Mouse (Mus musculus): ENCODE data around the gene Olfr692.
A peak's percentile ranks its signal among the peaks of the same experiment; 100 is the strongest.

The Olfr692 gene

GRCm38 (mm10) chr7:105404268-105404667, 36.2 kb downstream of the Olfr692 start, which contains the start of gene Cnga4:
Cnga4 (plus strand) TSS chr7:105404568.
- DNase-seq (ENCODE audit: low spot score in 2 of 2), result no peak

GRCm38 (mm10) chr7:105406322-105406721, 38.3 kb downstream of the Olfr692 start:
- no peak for DNase-seq (ENCODE audit: low spot score in 2 of 2)

- peak; percentile 54 to 72 for DNase-seq (ENCODE audit: low spot score in 2 of 2)
These were observed 44.0 kb downstream of the Olfr692 start for GRCm38 (mm10) chr7:105411874-105412632.

- no peak for DNase-seq (ENCODE audit: low spot score in 2 of 2)
These were observed 46.4 kb downstream of the Olfr692 start for GRCm38 (mm10) chr7:105414385-105414784.

- DNase-seq (ENCODE audit: low spot score in 2 of 2), result no peak
These were observed 48.5 kb downstream of the Olfr692 start for GRCm38 (mm10) chr7:105416529-105416928.

- no peak for DNase-seq (ENCODE audit: low spot score in 2 of 2)
These were observed 50.1 kb downstream of the Olfr692 start for GRCm38 (mm10) chr7:105418106-105418505.

All from frontal cortex, postnatal 10 days (tissue).